Comparison of ENCODE assay signal across 26 mouse cellular contexts in the genomic region with DNA sequence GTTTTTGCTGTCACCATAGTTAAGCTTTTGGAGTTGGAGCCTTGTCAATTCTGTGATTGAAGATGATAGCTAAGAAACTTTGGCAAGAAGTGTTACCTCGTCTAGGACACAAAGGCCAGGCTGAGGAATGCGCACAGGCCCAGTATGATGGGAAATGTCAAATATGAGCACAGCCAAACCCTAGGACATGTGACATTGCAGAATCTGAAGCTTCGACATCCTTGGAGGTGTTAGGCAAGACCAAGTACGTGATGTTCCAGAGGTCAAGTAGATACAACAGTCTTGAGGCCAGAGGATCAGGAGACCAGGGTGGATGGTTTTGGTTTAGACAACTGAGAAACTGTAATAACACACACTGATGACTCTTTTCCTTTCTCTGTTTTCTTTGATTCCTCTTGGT. TPM values are rescaled to one million over a fixed set of nuclear protein-coding genes. Genes with fewer than 3 reads are reported as not detected.
A peak's percentile ranks its signal among the peaks of the same experiment; 100 is the strongest.
DNase-seq lines count a peak whose midpoint lies in the region; ATAC-seq lines count a peak whose summit lies in the region.
"Had no signal": no experiment of that assay in that cellular context is flagged by ENCODE, and none has a peak within 500 bp of the region (broad histone marks: within the 10 kb centered on the region; RNA-seq: fewer than 3 reads in every experiment).

No protein-coding gene starts in this region.

- no peak overlapping the region for H3K9ac ChIP-seq in kidney, embryonic 16.5 days (replicated peaks; ENCODE audit: low read length)
- H3K9ac ChIP-seq: forebrain, postnatal 0 days; heart, embryonic 12.5 days; heart, embryonic 15.5 days; hindbrain, embryonic 14.5 days had no signal

- H3K4me3 ChIP-seq in kidney, embryonic 16.5 days (ENCODE audit: low read length), result no peak overlapping the region
- H3K4me3 ChIP-seq: forebrain, embryonic 10.5 days; gastrocnemius, adult 2 months; heart, embryonic 12.5 days; heart, embryonic 15.5 days had no signal

- no peaks in the 10 kb centered on the region for H3K9me3 ChIP-seq in kidney, embryonic 16.5 days (ENCODE audit: low read length)
- H3K9me3 ChIP-seq: forebrain, embryonic 10.5 days; heart, embryonic 12.5 days; heart, embryonic 15.5 days had no signal

- no peak overlapping the region for H3K4me2 ChIP-seq in kidney, embryonic 16.5 days (replicated peaks; ENCODE audit: low read depth, low read length)
- H3K4me2 ChIP-seq: heart, embryonic 12.5 days; heart, embryonic 15.5 days; hindbrain, embryonic 14.5 days had no signal

- intact Hi-C loops in heart, postnatal 10 days (cut with DNase I), result no loop called here

- H3K27me3 ChIP-seq in kidney, embryonic 16.5 days (ENCODE audit: insufficient read depth, low read length), result no peaks in the 10 kb centered on the region
- H3K27me3 ChIP-seq: heart, embryonic 12.5 days; heart, embryonic 15.5 days had no signal

- WGBS in kidney, embryonic 16.5 days, result 82% methylated on average over 4 of the region's 4 CpGs

- ATAC-seq in kidney, embryonic 16.5 days (ENCODE audit: low FRiP score, low TSS enrichment), result no peak
- ATAC-seq: activated CD4-positive, CD25-positive, alpha-beta regulatory T cell, adult 4 months; forebrain, embryonic 14.5 days; forebrain, postnatal 0 days had no signal

- no peak overlapping the region for H3K27ac ChIP-seq in kidney, embryonic 16.5 days (ENCODE audit: low read length)
- H3K27ac ChIP-seq: forebrain, embryonic 10.5 days; gastrocnemius, adult 2 months; heart, embryonic 15.5 days; hindbrain, embryonic 14.5 days had no signal

- H3K4me1 ChIP-seq in kidney, embryonic 16.5 days (ENCODE audit: insufficient read depth, low read length), result no peaks in the 10 kb centered on the region
- H3K4me1 ChIP-seq: forebrain, embryonic 10.5 days; heart, embryonic 12.5 days; heart, embryonic 15.5 days had no signal

- no peaks in the 10 kb centered on the region for H3K36me3 ChIP-seq in kidney, embryonic 16.5 days (ENCODE audit: insufficient read depth, low read length)
- H3K36me3 ChIP-seq: forebrain, embryonic 10.5 days; heart, embryonic 12.5 days; heart, embryonic 15.5 days had no signal

- DNase-seq in heart, adult 11 months, result peak; percentile 97
- no peak for DNase-seq in heart, postnatal 10 days
- DNase-seq in kidney, adult 9 months, result peak; percentile 19
- DNase-seq in lung, postnatal 36 days, result peak; percentile 48
- DNase-seq in lung, postnatal 4 days, result no peak
- DNase-seq in layer of hippocampus, postnatal 10 days (ENCODE audit: low spot score in 2 of 2), result no peak
- DNase-seq: adrenal gland, postnatal 10 days; adrenal gland, postnatal 36 days; cerebellum, adult 18-20 months; cerebellum, adult 9-10 months; cerebellum, postnatal 14 days; forebrain, postnatal 0 days; gastrocnemius, adult 2 months; gastrocnemius, postnatal 14 days; heart, postnatal 14 days; heart, postnatal 4 days had no signal

RNA-seq across cellular contexts. Expression of a gene that starts 8.0 kb away (rescaled TPM):
- 100 to 1,000 TPM; 257 to 282 TPM for total RNA-seq in heart, postnatal 10 days (2021)
- polyA plus RNA-seq in kidney, embryonic 16.5 days (2015; fragmentation: Nextera tagmentation; extraction: Ambion mirVana), result 158 and 163 TPM in 2 replicates
- 100 to 1,000 TPM; 230 to 263 TPM for total RNA-seq in layer of hippocampus, postnatal 10 days (2021)

RNA-seq across cellular contexts. Expression of a gene that starts 43.0 kb away (rescaled TPM):
- under 1 TPM; 0.20 to 0.45 TPM for total RNA-seq in heart, postnatal 10 days (2021)
- 0.46 TPM in 1 of 2 replicates, not detected in the other for polyA plus RNA-seq in kidney, embryonic 16.5 days (2015; fragmentation: Nextera tagmentation; extraction: Ambion mirVana)
- not detected for total RNA-seq in layer of hippocampus, postnatal 10 days (2021)
- total RNA-seq: adrenal gland, postnatal 10 days; adrenal gland, postnatal 36 days; forebrain, postnatal 0 days; gastrocnemius, adult 2 months; gastrocnemius, postnatal 14 days; gastrocnemius, postnatal 4 days had no signal
- polyA plus RNA-seq: embryonic facial prominence, embryonic 11.5 days; hindbrain, embryonic 11.5 days had no signal

Comparison
In these comparisons a context has a peak if more than half of its experiments do, and no peak if none do; other contexts are left out.
1. DNase-seq: peak in heart, adult 11 months (single experiment), kidney, adult 9 months (single experiment) and lung, postnatal 36 days (single experiment); none in heart, postnatal 10 days (0 of 2), lung, postnatal 4 days (0 of 2) and layer of hippocampus, postnatal 10 days (0 of 2).